Mouse (Mus musculus) thymus, adult 2 months (tissue): Measurements from ENCODE around the gene Rb1.

ENCODE experiments used
- CTCF ChIP-seq: fragments of 200-500 bp; IDR thresholded peaks from 2 replicates; pipeline ENCODE4 v1.5.1; 2012; ENCODE audit warnings: mild to moderate bottlenecking, control low read depth, low read length, moderate library complexity, borderline replicate concordance; ENCODE audit not compliant: control insufficient read depth, poor library complexity, insufficient read depth; ENCODE audit errors: extremely low read depth
- POLR2A ChIP-seq: fragments of 200-500 bp; IDR thresholded peaks from 2 replicates; pipeline ENCODE4 v1.6.1; 2012; ENCODE audit warnings: mild to moderate bottlenecking, low read length, control low read depth, moderate library complexity; ENCODE audit not compliant: control insufficient read depth, poor library complexity, insufficient read depth; ENCODE audit errors: extremely low read depth

GRCm38 (mm10) chr14:73162192-73162800 is 163.3 kb downstream of the Rb1 start:
- TF ChIP-seq CTCF (no peak), POLR2A (no peak)
